Mouse (Mus musculus) gastrocnemius, postnatal 14 days (tissue): ENCODE results near the gene Ubtd2. TPM values are rescaled to one million over a fixed set of nuclear protein-coding genes. Genes with fewer than 3 reads are reported as not detected.

Source experiments
- DNase-seq: peaks from one replicate; pipeline ENCODE4 v3.0.0; 2021; ENCODE audit warnings: mixed read lengths
- intact Hi-C: fragments of 180-260 bp; cut with DNase I; formaldehyde crosslinking; loops from one replicate; pipeline ENCODE4 v1.15.1; 2025; ENCODE audit warnings: low total_unique reads
- long read RNA-seq, 2 experiments: library from polyadenylated mRNA; stranded (forward); transcript quantifications; one replicate each; pipeline ENCODE4 v2.0.0; 2021
- total RNA-seq, 2 experiments: library from RNA; stranded (reverse); gene quantifications; 2 replicates each; pipeline ENCODE4 v1.2.3; 2021

Gene Ubtd2
- total RNA-seq = 10 to 100 TPM; 18.9 to 21.4 TPM
- long read RNA-seq, experiment 1, transcript Ubtd2-201 (3 exons, 1,012 nt) = major isoform, 9 of 11 reads
- long read RNA-seq, experiment 1, partial matches to known transcripts = 1 of 11 reads
- long read RNA-seq, experiment 1, other reads (novel, unspliced or antisense) = 1 of 11 reads
- long read RNA-seq, experiment 2, transcript Ubtd2-201 (3 exons, 1,012 nt) = major isoform, 16 of 16 reads
- long read RNA-seq, experiment 2, partial matches to known transcripts = 0 of 16 reads
- long read RNA-seq, experiment 2, other reads (novel, unspliced or antisense) = 0 of 16 reads

GRCm38 (mm10) chr11:32454800-32455506, at the start of gene Ubtd2:
Gene Ubtd2, plus strand, starts transcription at chr11:32455370.
- DNase-seq = peak; percentile 98
- intact Hi-C loops = loop anchor here (5.0 to 10.0 kb wide), 2 partner anchors 70 to 132 kb away; no protein-coding TSS in a partner anchor

- DNase-seq = no peak
Observed at GRCm38 (mm10) chr11:32407863-32408262, 47.3 kb upstream of the Ubtd2 start.

DNA sequence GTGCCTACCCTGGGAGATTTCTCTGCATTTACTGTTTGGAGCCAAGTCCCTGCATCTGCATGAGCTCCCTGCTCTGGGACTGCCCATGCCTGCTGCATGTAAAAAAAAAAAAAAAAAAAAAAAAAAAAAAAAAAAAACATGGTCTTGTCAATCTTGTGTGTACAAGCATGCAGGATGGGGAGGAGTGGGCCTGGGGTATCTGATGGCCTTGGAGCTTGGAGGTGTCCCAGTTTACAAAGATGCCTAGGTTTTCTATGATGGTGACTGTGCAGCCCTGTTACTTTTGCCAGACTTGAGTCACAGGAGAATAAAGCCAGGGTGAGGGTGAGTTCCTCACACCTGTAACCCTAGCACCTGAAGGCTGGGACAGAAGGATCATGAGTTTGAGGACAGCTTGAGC, 46.1 kb upstream of the Ubtd2 start:
- intact Hi-C loops = no loop called here
- no peak for DNase-seq

More at GRCm38 (mm10) chr11:32407863-32408262, 47.3 kb upstream of the Ubtd2 start:
- intact Hi-C loops = no loop called here

- no peak for DNase-seq
- intact Hi-C loops = no loop called here
Observed at GRCm38 (mm10) chr11:32409823-32410562, 45.2 kb upstream of the Ubtd2 start.

GRCm38 (mm10) chr11:32420001-32420400, 35.2 kb upstream of the Ubtd2 start:
- DNase-seq = no peak
- intact Hi-C loops = no loop called here

DNA sequence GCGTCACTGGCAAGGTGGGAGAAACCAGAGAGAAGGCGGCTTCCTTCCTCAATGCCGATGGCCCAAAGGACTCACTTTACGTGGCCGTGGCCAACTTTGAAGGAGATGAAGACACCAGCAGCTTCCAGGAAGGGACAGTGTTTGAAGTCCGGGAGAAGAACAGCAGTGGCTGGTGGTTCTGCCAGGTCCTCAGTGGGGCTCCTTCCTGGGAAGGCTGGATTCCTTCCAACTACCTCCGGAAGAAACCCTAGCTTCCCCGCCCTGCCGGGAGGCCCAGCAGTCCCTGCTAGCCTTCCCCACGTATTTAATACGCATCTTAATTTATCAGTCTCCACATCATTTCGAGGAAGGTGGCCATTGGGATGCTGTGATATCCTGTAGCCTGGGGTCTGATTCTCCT, 31.9 kb upstream of the Ubtd2 start:
- no peak for DNase-seq

DNA sequence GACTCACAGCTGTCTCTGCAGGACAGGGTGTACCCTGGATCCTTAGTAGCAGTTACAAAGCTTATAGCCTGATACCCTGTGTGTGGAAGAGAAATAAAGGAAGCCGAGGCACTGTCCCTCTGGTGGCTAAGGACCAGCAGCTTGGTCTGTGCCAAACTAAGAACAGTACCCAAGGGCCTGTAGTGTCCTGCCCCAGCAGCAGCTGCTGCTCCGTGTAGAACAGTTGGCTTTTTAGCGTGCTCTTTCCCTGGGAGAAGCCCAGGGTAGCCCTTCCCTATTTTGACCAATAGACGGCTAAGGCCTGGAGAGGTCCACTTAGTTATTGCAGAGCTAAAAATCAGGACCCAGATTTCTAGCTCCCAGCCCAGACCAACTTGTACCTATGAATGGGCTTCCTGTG, 30.6 kb upstream of the Ubtd2 start:
- intact Hi-C loops = no loop called here
- no peak for DNase-seq

More for the DNA sequence above, 31.9 kb upstream of the Ubtd2 start:
- intact Hi-C loops = no loop called here

- intact Hi-C loops = no loop called here
- DNase-seq = no peak
Observed at GRCm38 (mm10) chr11:32425043-32425658, 30.0 kb upstream of the Ubtd2 start.

DNA sequence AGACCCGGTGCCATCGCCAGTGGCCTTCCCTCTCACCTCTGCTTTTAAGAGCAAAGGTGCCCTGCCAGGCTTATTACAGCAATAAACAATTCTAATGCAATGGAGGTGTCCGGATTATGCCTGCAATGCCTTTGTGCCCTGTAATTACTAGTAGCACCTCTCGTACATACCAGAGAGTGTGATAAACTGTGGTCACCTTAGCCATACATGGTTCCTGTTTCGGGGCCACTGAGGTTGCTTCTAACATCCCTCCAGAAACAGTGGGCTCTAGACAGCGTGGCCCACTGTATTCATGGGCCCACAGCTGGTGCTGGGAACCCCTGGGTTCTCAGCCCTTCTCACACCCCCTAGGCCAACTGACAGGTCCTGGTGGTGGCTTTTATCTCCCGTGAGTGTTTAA, 27.6 kb upstream of the Ubtd2 start:
- DNase-seq = no peak
- intact Hi-C loops = no loop called here

DNA sequence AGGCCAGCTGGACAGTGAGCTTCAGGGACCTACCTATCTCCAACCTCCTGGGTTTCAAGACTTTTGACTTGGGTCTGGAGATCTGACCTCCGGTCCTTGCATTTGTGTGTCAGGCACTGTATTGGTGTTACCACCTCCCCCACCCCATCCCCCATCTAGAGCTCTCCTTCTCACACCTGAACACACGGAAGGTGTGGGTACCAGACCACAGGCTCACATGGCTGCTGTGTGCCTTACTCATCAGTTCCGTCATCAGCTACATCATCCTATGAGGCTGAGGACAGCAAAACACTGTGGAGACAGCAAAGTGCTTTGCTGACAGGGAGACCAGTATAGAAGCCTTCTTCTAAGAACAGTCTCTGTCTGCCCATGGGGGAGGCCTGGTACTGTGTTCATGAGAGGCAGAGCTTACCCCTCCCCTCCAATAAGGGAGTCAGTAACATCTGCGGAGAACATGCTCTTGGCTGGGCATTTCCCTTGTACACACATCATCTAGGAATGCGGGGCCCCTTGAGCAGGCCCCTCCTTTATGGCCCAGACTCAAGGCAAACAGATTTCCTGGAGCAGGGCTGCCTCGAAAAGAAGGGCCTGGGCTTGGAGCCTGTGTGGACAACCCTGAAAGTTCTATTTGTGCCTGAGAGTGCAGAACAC, 19.6 kb upstream of the Ubtd2 start:
- peak; percentile 72 for DNase-seq
- intact Hi-C loops = no loop called here

- no peak for DNase-seq
- intact Hi-C loops = loop anchor here (10.0 kb wide), 1 partner anchor 98 kb away; the partner anchor contains the start of gene Sh3pxd2b
Observed at GRCm38 (mm10) chr11:32442576-32442975, 12.6 kb upstream of the Ubtd2 start.

- no peak for DNase-seq
- intact Hi-C loops = loop anchor here (10.0 kb wide), 1 partner anchor 99 kb away; the partner anchor contains the start of gene Sh3pxd2b
Observed at GRCm38 (mm10) chr11:32444266-32444665, 10.9 kb upstream of the Ubtd2 start.

DNA sequence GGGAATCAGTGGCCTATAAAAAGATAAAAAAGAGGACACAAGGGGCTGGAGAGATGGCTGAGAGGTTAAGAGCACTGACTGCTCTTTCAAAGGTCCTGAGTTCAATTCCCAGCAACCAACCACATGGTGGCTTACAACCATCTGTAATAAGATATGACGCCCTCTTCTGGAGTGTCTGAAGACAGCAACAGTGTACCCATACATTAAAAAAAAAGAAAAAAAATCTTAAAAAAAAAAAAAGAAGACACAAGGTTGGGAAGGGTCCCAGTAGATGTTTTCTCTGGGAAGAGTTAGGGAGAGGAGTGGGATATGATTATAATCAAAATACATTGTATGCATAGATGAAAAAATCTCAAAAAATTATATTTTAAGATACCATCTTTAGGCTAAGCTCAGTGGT, 10.0 kb upstream of the Ubtd2 start:
- no peak for DNase-seq
- intact Hi-C loops = loop anchor here (10.0 kb wide), 1 partner anchor 100 kb away; the partner anchor contains the start of gene Sh3pxd2b

DNA sequence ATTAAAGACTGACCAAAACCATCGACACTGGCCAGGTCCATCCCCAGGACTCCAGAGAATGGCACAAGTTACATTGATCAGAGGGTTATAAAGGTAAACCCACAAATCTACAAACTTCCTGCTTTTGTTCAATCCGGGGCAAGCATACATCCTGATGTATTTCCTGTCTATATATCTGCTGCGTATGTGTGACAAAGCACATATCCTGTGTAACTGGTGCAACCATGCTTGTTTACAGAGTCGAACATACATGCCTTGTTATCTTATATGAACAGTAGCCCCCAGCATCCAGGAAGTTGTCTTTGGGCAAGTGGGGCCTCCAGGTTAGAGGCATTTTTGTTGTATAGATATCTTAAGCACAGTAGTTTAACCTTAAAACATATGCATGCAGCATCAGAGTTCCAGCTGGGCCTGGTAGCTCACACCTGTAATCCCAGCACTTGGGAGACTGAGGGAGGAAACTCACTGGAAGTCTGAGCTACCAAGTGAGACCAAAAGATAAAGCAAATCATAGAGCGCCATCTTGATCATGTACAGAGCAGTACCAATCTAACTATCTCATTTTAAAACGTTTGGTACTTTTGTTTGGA, 9.4 kb upstream of the Ubtd2 start:
- intact Hi-C loops = loop anchor here (10.0 kb wide), 1 partner anchor 101 kb away; the partner anchor contains the start of gene Sh3pxd2b
- no peak for DNase-seq

- DNase-seq = peak; percentile 45
- intact Hi-C loops = loop anchor here (5.0 to 10.0 kb wide), 2 partner anchors 75 to 137 kb away; no protein-coding TSS in a partner anchor
Observed at GRCm38 (mm10) chr11:32450216-32450615, 5.0 kb upstream of the Ubtd2 start.

DNA sequence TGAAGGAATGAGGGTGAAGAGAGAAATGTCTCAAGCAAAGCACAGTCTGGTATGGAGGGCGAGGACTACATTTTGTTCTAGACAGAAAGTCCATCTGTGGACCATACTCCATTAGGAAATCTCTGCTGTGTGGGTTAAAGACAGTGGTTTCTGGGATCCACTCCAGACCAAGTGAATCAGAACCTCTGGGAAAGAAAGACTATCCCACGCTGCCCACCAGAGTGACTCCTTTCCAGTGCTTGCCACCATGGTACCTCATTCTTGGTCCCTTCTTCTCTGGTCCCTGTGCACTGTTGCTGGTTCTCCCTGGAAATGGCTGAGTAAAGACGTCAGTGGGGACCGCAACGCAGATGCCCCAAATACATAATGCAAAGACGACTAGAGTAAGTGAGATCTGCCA, 3.9 kb upstream of the Ubtd2 start:
- no peak for DNase-seq
- intact Hi-C loops = loop anchor here (5.0 to 10.0 kb wide), 2 partner anchors 73 to 136 kb away; no protein-coding TSS in a partner anchor

GRCm38 (mm10) chr11:32452745-32453144, 2.4 kb upstream of the Ubtd2 start:
- intact Hi-C loops = loop anchor here (5.0 to 10.0 kb wide), 2 partner anchors 72 to 135 kb away; no protein-coding TSS in a partner anchor
- no peak for DNase-seq

GRCm38 (mm10) chr11:32453353-32453915, 1.7 kb upstream of the Ubtd2 start:
- intact Hi-C loops = loop anchor here (5.0 to 10.0 kb wide), 2 partner anchors 71 to 134 kb away; no protein-coding TSS in a partner anchor
- no peak for DNase-seq
